Mouse (Mus musculus) layer of hippocampus, adult 9-10 months (tissue): Measurements from ENCODE around the gene Chd9.
"Not testable (repeated sequence)": the region's sequence is repeated elsewhere in the genome, so short reads cannot be mapped to it uniquely, and the experiment has no call there.

ENCODE experiments used
- DNase-seq: peaks from one replicate; pipeline ENCODE4 v3.0.0; 2022; ENCODE audit warnings: low spot score

Gene Chd9

GRCm38 (mm10) chr8:90871375-90872080 is 43.4 kb downstream of the Chd9 start:
- DNase-seq: no peak

- DNase-seq: no peak
Measured at GRCm38 (mm10) chr8:90873051-90873450, 44.9 kb downstream of the Chd9 start.

- peak; percentile 56 for DNase-seq
Measured at GRCm38 (mm10) chr8:90876213-90876721, 48.1 kb downstream of the Chd9 start.

GRCm38 (mm10) chr8:90876722-90877429 is 48.7 kb downstream of the Chd9 start:
- DNase-seq: peak; percentile 32

- DNase-seq: no peak
Measured at GRCm38 (mm10) chr8:90877430-90877975, 49.4 kb downstream of the Chd9 start.

- DNase-seq: no peak
Measured at GRCm38 (mm10) chr8:90878551-90878950, 50.4 kb downstream of the Chd9 start.

GRCm38 (mm10) chr8:90880041-90880440 is 51.9 kb downstream of the Chd9 start:
- no peak for DNase-seq

GRCm38 (mm10) chr8:90881181-90881580 is 53.0 kb downstream of the Chd9 start:
- DNase-seq: no peak

- no peak for DNase-seq
Measured at GRCm38 (mm10) chr8:90882088-90882691, 54.0 kb downstream of the Chd9 start.

- DNase-seq: no peak
Measured at GRCm38 (mm10) chr8:90885671-90886368, 57.7 kb downstream of the Chd9 start.

- not testable (repeated sequence) for DNase-seq
Measured at GRCm38 (mm10) chr8:90886369-90886712, 58.2 kb downstream of the Chd9 start.

GRCm38 (mm10) chr8:90887328-90887727 is 59.2 kb downstream of the Chd9 start:
- DNase-seq: not testable (repeated sequence)

- no peak for DNase-seq
Measured at GRCm38 (mm10) chr8:90891872-90892578, 63.9 kb downstream of the Chd9 start.

- DNase-seq: no peak
Measured at GRCm38 (mm10) chr8:90892579-90892919, 64.4 kb downstream of the Chd9 start.

- no peak for DNase-seq
Measured at GRCm38 (mm10) chr8:90894231-90894914, 66.2 kb downstream of the Chd9 start.

GRCm38 (mm10) chr8:90897343-90897742 is 69.2 kb downstream of the Chd9 start:
- no peak for DNase-seq

- no peak for DNase-seq
Measured at GRCm38 (mm10) chr8:90898578-90898977, 70.4 kb downstream of the Chd9 start.

- DNase-seq: no peak
Measured at GRCm38 (mm10) chr8:90902002-90902401, 73.8 kb downstream of the Chd9 start.

- no peak for DNase-seq
Measured at GRCm38 (mm10) chr8:90904171-90904706, 76.1 kb downstream of the Chd9 start.

- DNase-seq: no peak
Measured at GRCm38 (mm10) chr8:90906922-90907321, 78.8 kb downstream of the Chd9 start.

- DNase-seq: no peak
Measured at GRCm38 (mm10) chr8:90907516-90907847, 79.3 kb downstream of the Chd9 start.
